Mouse (Mus musculus) adrenal gland, postnatal 10 days (tissue): ENCODE results near the gene Atp7a. TPM values are rescaled to one million over a fixed set of nuclear protein-coding genes. Genes with fewer than 3 reads are reported as not detected.
"Not testable (repeated sequence)": the region's sequence is repeated elsewhere in the genome, so short reads cannot be mapped to it uniquely, and the experiment has no call there.

ENCODE experiments used
- DNase-seq: peaks from one replicate; pipeline ENCODE4 v3.0.0; 2021; ENCODE audit warnings: mixed read lengths
- long read RNA-seq, 2 experiments: library from polyadenylated mRNA; stranded (forward); transcript quantifications; one replicate each; pipeline ENCODE4 v2.0.0; 2021
- total RNA-seq, 2 experiments: library from RNA; stranded (reverse); gene quantifications; 2 replicates each; pipeline ENCODE4 v1.2.3; 2021

Atp7a gene
- 10 to 100 TPM; 22.9 to 26.2 TPM for total RNA-seq
- long read RNA-seq, experiment 1, full-length matches to known transcripts, result 1 of 3 reads
- long read RNA-seq, experiment 1, partial matches to known transcripts, result 2 of 3 reads
- long read RNA-seq, experiment 1, other reads (novel, unspliced or antisense), result 0 of 3 reads
- long read RNA-seq, experiment 2, full-length matches to known transcripts, result 2 of 4 reads
- long read RNA-seq, experiment 2, partial matches to known transcripts, result 1 of 4 reads
- long read RNA-seq, experiment 2, other reads (novel, unspliced or antisense), result 1 of 4 reads

DNA sequence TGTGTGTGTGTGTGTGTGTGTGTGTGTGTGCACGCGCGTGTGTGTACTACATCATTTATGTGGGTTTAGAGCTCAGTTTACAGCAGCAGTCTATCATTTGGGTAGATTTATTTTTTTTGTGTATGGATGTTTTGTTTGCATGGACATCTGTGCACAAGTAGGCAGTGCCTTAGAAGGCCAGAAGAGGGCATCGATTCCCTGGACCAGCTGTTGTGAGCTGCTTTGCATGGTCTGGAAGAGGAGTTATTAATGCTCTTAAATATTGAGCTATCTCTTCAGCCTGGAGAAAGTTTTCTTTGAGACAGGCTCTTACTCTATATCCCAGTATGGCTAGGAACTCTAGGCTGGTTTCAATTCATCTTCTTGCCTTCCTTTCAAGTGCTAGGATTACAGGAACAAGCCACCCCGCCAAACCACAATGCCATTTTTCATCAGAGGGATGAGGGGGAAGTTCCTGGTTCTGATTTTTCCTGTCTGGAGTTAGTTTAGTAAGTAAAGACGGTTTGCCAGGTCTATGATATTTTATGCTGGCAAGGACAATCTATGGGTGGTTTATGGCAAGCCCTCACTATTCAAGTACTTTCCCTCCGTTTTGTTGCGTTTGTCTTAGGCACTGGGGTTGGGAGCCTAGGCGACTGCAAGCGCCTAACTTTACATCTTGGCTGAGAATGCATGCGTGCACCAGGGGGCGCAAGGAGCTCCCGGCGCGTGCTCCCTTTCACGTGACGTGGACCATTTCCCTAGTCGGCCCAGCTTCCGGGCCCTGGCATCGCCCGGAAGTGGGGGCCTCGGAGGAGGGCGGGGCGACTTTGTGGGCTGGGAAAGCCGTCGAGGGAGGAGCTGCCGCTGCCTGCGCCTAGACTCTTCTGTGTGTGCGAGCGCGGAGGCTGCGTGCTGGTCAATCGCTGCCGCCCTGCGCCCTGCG, at the start of gene Atp7a:
TSS of gene Atp7a (plus strand) at position 859 of the 925 bp plus-strand sequence.
- peak; percentile 93 for DNase-seq

DNA sequence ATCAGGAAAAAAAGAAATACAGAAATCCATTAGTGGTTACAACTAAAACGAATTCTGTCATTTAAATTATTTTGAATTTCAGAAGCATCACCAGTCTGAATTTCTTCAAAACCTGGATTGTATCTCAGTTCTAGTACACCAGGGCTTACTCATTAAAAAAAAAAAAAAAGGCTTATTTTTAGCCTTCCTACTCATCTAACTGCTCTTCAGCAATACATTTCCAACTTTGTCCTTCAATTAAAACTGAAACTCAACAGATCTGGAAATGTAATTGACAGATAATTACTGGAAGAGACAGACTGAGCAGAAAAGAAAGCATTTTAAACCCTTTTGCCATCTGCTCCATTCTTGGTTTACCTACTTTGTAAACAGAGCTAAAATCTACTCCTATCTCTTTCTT, 25.5 kb upstream of the Atp7a start:
- no peak for DNase-seq

DNA sequence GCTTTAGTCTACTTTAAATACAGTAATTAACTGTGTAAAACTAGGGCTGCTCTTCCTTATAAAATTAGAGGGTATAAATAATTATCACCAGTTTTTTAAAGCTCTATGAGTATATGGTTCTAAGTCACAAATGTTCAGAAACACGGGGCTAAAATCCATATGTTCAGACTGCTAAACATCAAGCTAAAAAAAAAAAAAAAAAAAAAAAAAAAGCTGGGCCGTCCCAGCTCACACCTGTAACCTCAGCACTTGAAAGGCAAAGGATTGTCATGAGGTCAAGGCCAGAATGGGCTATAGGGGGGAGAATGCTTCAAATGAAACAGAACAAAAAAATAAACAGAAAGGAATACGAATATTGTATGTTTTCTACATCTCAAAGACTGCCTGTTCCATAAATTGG, 16.3 kb upstream of the Atp7a start:
- DNase-seq, result no peak

DNA sequence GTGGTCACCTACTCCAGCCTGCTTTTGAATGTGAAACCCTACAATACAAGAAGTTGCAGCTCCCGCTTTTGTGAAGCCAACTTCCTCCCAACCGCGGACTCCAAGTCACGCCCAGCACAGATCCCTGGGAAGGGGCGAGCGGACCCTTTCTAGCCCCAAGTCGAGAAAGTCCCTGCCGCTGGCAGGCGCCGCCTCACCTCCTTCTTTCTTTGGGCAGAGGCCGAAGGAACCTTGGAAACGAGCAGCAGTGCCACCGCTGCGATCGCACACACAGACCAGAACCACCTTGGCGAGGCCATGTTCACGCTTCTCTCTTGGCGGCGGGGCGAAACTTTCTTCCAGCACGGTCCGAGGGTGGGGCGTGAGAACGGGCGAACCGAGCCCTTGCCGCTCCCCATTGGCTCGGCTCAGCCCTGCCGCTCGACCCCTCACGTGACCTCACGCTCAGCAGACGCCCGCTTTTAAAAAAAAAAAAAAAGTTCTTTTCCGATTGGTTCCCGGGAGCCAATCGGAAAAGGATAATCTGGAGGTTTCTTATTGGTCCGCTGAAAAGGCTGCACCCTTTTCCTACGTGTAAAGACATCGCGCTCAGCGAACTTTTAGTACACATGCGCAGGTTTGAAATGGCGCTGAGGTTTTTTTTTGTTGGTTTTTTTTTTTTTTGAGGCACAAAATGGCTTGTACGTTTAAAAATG, 15.5 kb upstream of the Atp7a start, which contains the start of gene Magt1:
TSS of gene Magt1 (minus strand) at position 442 of the 695 bp plus-strand sequence.
- peak; percentile 89 for DNase-seq

DNA sequence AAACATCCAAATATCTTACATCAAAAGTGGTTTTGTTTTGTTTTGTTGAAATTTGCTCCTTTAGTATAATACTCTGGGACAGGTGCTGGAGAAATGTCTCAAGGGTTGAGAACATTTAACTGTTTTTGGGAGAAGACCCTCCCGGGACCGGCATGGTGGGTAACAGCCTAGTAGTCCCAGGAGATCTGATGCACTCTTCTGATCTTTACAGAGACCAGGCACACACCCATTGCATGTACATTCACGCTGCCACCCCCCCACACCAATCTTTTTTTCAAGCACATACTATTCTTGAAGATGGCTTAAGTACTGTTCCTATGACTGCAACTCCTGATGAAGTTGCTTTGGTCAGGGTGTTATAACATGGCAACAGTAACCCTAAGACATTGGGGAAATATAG, 14.5 kb upstream of the Atp7a start:
- DNase-seq, result no peak

DNA sequence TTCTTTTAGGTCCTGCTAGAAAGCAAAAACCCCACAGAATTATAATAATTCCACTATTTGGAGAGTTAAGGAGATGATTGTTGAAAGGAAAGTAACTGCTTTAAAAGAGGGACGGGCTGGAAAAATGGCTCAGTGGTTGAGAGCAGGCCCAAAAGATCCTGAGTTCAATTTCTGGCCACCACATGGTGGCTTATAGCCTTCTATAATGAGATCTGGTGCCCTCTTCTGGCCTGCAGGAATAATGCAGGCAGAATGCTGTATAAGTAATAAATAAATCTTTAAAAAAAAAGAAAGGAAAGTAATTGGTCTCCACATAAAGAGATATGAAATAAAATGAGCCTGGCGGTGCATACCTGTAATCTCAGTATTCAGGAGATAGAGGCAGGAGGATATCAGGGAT, 13.9 kb upstream of the Atp7a start:
- DNase-seq, result peak; percentile 55

DNA sequence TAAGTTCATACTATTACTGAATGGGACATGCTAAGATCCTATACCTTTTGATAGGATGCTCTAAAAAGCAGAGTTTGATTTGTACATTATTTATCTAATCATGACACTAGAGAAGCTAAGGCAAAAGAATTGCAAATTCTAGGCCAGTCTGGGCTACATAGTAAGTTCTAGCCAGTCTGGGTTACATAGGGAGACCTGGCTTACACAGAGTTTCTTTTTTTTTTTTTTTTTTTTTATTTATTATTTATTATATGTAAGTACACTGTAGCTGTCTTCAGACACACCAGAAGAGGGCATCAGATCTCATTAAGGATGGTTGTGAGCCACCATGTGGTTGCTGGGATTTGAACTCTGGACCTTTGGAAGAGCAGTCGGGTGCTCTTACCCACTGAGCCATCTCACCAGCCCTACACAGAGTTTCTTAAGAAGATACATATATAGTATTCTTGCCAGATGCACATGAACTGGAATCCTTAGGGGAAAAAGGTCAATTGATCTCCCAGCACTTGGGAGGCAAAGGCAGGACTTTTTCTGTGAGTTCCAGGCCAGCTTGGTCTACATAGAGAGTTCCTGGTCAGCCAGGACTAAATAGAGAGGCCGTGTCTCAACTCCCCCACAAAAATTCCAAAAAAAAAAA, 12.2 kb upstream of the Atp7a start:
- DNase-seq, result not testable (repeated sequence)

DNA sequence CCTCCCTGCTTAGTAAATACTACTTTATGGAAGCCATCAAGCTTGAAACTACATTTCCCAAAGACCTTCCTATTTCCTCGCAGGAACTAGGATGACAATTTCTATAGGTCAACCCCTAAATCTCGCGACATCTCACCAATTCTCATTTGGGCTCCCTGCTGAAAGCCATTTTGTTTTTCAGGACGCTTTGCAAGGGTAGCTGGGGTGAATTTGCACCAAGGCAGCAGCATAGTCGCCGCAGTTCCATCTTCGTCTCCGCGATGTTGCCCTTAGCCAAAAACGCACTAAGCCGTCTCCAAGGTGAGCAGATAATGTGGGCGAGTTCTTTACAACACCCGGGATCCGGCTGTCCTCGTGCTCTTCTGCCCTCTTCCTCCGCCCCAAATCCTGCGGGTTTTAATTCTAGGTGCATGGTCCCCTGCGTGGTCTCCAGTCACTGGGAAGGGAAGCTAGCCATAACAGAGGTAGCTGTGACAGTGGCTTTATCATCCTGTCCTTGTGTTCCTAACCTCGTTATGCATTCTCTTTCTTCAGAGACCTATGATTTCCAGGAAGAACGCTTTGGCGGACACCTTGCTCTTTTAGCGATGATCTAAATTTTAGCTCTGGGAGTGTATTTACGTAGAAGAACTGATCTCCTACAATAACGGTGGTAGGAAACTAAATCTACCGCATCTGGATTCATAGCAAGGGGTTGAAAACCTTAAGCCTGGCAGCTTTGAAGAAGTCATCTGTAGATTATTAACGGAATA, 11.3 kb upstream of the Atp7a start, which contains the start of gene Cox7b:
TSS of gene Cox7b (plus strand) at position 130 of the 752 bp plus-strand sequence.
- peak; percentile 78 for DNase-seq

DNA sequence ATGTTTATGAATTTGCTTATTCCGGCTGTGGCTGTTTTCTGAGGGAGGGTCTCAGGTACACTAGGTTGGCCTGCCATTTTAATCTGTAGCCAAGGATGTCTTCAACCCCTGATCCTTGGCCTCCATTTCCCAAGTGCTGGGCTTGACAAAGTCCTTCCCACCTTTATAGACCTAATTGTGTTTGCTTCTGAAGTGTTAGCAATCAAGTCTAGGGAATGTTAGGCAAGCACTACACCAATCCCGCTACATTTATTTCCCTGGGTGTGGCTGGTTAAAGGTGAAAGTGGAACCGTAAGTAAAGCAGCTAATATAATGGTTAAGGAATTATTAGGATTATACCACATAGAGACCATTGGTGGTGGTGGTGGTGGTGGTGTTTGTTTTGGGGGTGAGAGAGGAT, 10.0 kb upstream of the Atp7a start:
- no peak for DNase-seq

DNA sequence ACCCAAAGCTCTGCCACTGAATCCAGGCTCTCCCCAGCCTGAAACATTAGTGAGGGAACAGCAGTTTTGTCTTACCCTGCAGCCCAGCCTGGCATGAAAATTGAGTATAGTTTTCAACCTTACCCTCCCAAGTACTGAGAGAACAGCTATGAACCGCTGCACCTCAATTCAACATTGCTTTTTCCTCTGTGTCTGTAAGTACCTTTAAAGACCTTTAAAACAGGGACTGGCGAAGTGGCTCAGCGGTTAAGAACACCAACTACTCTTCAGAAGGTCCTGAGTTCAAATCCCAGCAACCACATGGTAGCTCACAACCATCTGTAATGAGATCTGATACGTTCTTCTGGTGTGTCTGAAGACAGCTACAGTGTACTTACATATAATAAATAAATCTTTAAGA, 9.6 kb upstream of the Atp7a start:
- DNase-seq, result no peak

DNA sequence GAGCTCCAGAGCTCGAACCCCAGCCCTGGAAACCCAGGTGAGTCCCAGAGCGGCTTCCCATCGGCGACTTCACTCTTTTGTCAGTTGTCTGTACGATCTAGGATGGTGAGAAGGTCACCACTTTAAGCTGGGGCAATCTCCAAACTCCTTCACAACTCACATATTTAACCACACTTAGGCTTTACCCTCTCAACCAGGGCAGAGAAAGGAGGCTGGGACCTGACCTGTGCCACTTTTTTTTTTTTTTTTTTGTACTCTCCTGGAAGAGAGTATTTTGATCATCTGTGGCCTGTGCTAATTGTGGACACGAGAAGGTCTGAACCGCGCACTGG, 233 bp downstream of the Atp7a start:
- DNase-seq, result no peak

DNA sequence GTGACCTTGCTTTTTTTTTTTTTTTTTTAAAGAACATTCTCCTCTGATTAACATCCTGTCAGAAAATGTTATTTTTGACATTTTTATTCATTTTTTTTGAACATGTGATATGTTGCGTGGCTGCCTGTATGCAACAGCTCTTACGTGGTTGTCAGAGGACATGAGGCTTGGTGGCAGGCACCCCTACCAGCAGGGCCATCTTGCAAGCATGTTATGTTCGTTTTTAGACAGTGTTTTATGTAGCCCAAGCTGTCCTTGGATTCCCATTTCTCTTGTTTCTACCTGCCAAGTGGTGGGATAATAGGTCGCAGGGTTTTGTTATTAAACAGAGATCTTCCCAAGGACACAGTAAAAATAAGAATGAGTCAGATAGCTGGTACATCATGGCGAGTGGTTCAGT, 3.1 kb downstream of the Atp7a start:
- no peak for DNase-seq

DNA sequence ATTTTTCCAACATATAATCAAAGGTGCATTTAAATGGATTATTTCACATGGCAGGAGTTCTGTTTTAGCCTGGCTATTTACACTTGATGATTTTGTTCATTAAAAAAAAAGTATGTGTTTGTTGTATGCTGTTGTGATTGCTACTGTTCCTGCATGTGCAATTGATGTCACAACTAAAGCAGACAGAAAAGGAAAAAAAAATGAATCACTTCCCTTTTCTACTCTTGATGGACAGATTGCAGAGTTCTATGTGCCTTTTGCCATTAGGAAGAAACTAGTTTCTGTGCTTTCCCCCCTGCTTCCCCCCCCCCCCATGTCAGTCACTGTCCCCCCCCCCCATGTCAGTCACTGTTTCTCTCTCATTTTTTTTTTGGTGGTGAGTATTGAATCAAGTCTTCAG, 4.0 kb downstream of the Atp7a start:
- DNase-seq, result no peak

DNA sequence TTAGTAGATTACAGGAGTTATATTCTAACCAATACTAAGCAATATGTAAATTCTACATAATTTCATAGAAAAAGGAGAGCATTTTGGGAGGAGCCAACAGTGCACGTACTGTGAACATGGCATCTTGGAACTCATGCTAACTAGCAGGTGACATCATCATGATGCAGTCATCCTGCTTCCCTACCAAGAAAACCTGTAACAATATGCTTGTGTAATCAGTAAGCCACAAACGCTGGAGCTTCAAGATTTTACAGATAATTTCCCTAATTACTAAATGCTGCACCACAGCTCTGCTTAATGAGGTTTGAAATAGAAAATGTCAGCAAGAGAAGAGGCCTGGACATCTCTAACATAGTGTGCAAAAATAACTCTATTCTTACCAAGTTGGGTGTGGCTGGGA, 8.7 kb downstream of the Atp7a start:
- no peak for DNase-seq

DNA sequence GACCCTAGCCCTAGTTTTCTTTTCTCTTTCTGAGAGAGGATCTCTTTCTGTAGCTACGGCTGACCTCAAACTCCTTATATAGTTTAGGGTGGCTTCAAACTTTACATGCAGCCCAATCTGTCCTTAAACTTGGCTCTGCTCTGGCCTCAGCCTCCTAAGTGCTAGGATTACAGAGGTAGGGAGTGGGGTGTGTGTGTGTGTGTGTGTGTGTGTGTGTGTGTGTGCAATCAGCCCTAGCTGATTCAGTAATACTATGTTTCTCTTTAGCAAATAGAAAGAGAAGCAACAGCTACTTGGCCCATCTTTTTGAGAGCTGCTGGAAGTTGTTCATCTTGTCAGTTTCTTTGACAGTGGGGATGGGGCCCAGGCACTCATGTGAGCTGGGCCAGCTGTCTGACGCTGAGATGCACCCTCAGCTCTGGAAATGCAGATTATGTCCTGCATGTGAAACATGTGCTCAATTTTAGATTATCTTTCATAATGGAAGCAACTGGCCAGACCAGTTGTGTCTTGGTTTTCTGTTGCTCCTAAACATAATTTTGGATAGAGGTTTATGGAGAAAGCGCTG, 10.2 kb downstream of the Atp7a start:
- no peak for DNase-seq

DNA sequence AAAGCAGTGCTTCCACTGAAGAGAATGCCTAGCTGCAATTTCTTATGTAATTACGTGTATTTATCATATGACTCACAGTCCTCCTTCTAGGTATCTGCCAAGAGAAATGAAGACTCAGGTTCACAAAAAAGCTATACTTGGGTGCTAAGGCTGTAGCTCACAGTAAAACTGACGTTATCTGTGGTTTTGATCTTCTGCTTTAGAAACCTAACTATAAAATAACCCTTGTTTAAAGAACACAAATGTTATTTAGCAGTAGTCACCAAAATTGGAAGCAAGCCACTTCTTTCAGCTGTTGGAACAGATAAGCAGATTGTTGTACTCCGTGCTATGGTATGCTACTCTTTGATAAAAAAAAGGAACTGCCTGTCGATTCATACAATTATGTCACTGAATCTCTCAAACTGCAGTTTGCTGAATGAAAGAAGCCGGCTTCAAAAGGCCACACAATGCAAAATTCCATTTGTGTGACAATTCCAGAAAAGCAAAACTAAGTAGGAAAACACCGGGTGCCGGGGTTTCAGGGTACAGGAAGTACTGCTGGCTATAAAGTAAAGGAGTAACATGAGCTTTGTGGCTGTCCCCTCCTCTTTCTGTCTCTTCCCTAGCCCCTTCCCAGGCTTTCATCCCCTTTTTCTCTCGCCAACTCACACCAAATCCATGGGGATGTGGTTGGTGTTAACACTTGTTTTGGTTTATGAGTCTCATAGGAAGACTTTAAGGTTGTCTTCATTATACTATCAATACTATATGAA, 17.0 kb downstream of the Atp7a start:
- DNase-seq, result no peak

DNA sequence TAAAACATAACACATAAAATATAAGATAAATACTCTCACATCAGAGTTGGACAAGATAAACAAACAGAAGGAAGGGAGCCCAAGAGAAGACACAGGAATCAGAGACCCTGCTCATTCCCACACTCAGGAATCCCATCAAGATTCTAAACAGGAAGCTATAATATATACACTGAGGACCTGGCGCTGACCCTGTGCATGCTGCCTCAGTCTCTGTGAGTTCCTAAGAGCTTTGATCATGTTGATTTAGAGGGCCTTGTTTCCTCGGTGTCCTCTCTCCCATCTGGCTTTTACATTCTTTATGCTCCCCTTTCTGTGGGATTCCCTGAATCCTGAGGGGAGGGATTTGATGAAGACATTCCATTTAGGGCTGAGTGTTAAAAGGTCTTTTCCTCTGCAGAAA, 18.4 kb downstream of the Atp7a start:
- no peak for DNase-seq

DNA sequence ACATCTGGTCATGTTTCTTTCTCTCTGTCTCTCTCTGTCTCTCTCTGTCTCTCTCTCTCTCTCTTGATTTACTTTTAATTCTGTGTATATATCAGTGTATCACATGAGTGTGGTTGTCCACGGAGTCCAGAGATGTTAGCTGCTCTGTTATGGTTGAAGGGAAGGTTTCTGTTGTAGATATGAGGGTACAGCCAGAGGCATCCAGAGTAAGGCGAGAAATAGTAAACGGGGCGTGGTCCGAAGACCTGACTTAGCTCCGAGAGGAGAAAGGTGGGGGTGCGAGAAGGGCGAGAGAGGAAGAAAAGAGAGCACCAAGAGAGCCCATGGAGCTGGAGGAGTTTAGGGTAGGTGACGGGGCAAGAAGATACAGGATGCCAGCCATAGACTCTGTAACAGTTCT, 18.9 kb downstream of the Atp7a start:
- DNase-seq, result no peak

DNA sequence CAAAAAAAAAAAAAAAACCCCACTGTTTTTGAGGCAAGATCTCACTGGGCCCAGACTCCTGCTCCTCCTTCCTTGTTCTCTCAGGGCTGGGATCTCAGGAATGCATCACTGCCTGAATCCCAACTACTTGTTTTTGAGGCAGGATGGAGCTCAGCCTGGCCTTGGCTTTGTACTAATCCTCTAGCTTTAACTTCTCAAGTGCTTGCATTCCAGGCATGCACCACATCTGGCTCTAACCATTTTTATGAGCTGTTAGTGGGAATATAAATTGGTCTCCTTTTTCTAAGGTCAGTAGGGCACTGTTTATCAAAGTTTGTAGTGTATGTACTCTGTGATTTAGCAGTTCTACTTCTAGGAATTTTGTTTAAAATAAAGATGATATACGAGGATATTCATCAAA, 21.1 kb downstream of the Atp7a start:
- no peak for DNase-seq

DNA sequence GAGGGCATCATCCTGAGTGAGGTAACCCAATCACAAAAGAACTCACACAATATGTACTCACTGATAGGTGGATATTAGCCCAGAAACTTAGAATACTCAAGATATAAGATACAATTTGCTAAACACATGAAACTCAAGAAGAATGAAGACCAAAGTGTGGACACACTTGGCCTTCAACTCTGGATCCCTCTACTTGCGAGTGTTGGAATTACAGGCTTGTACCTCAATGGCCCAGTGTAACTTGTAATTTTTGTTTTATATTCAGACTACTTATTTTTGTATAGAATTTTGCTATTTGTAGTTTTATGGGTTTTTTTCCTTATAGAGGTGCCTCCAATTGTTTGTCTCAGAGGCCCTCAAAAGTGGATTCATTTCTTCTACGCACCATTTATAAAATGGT, 50.8 kb downstream of the Atp7a start:
- DNase-seq, result not testable (repeated sequence)
